Mouse (Mus musculus) bone marrow, adult 2 months (tissue): Measurements from ENCODE around the gene Ube2t. TPM values are rescaled to one million over a fixed set of nuclear protein-coding genes. Genes with fewer than 3 reads are reported as not detected.

Experiments used
- H3K27ac ChIP-seq: fragments of 200-500 bp; 2 replicates; pipeline ENCODE4 v1.5.1; 2012; ENCODE audit warnings: low read depth, mild to moderate bottlenecking, control low read depth, inconsistent platforms, low read length; ENCODE audit not compliant: control insufficient read depth, poor library complexity, insufficient read depth
- H3K4me1 ChIP-seq: fragments of 200-500 bp; 2 replicates; pipeline ENCODE4 v1.6.1; 2011; ENCODE audit warnings: low read length; ENCODE audit not compliant: control insufficient read depth, insufficient read depth
- H3K4me3 ChIP-seq: fragments of 200-500 bp; replicated peaks from 2 replicates; pipeline ENCODE3; 2011; ENCODE audit warnings: mild to moderate bottlenecking, low read depth, low read length, control low read depth; ENCODE audit not compliant: control insufficient read depth
- CTCF ChIP-seq: fragments of 200-500 bp; IDR thresholded peaks from 2 replicates; pipeline ENCODE4 v1.5.1; 2011; ENCODE audit warnings: low read length, control low read depth; ENCODE audit not compliant: control insufficient read depth, insufficient read depth
- POLR2A ChIP-seq: fragments of 200-500 bp; IDR thresholded peaks from 2 replicates; pipeline ENCODE4 v1.6.1; 2011; ENCODE audit warnings: low read depth, mild to moderate bottlenecking, control low read depth, low read length, borderline replicate concordance; ENCODE audit not compliant: control insufficient read depth
- WGBS: fragments of 180-500 bp; shearing (Covaris S2); methylation state at CpG from one replicate; pipeline ENCODE4 v1.1.7; 2018; 5-methylcytosine and 5-hydroxymethylcytosine counted together
- polyA plus RNA-seq: library from polyadenylated mRNA; stranded (reverse); fragments of >200 nt; gene quantifications from 2 replicates; pipeline ENCODE4 v1.2.4, GENCODE M21; 2011; ENCODE audit warnings: low replicate concordance; ENCODE audit not compliant: missing spikeins, insufficient read depth, insufficient read length

Gene Ube2t
- polyA plus RNA-seq, result 45.2 and 49.1 TPM in 2 replicates

DNA sequence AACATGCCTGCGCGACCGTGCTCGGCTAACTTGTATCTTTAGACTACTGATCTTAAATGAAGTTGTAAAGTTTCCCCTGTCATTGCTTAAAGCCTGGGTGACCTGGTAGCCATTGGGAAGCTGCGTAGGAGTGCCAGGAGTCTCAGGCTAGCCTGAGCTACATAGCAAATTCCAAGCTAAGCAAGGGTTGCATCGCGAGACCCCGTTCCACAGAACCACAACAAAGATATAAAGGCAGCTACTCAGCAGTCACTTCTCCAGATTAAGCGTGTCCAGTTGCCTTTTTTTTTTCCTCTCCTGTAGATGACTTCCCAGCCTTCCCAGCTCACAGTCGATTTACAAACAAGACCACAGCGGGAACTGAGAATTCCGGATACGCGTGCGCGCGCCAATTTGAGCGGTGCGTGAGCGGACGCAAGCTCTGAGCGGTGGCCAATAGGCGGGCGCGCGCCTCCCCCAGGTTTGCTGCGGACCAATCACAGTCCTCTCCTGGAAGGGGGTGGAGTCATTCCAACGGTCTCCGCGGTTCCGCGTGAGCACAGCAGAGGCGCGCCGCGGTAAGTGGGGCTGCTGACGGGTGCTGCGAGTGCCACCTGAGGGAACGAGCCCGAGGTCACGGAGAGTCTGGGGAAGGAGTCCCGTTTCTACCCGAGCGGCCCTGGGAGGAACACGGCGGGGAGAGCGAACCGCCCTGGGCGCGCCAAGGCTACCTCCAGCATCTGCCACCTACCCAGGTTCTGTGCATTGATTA is at the start of gene Ube2t:
Ube2t (plus strand) TSS at position 513 of the 751 bp plus-strand sequence.
- Histone ChIP-seq H3K4me3 (peak within 1 kb of the TSS; percentile 98), H3K27ac (peak within 1 kb of the TSS; percentile 64), H3K4me1 (no peaks in the 10 kb centered on the region; the same call in 1 of the 2 replicates)
- TF ChIP-seq CTCF (no peak), POLR2A (peak; percentile 90; the same call in 1 of the 2 replicates)
- 1% methylated on average over 50 of the region's 50 CpGs for WGBS

GRCm38 (mm10) chr1:134913535-134913934 is 48.8 kb upstream of the Ube2t start:
- Histone ChIP-seq H3K4me1 (no peaks in the 10 kb centered on the region), H3K27ac (no peak overlapping the region), H3K4me3 (no peak overlapping the region)
- 87% methylated on average over 4 of the region's 4 CpGs for WGBS
- TF ChIP-seq POLR2A (no peak), CTCF (no peak)

DNA sequence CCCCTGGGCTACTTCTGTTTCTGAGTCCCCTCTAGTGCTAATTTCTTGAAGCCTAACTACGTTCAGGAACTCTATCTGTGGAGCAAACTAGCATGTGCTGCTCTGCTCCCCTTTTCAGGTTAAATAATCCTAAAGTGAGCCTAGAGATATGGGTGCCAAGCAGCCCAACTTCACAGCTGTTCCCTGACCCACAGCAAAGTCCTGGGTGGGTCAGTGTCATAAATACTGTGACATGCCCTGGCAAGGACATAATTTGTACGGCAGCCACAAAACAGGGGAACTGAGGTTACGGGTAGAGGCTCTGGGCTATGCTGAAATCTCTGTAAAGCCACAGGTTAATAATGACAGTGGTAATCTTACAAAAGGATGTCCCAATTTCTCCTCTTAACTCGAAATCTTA is 46.9 kb upstream of the Ube2t start:
- no peaks in the 10 kb centered on the region; the same call in 1 of the 2 replicates for H3K4me1 ChIP-seq
- TF ChIP-seq CTCF, result no peak
- TF ChIP-seq POLR2A, result no peak
- 58% methylated on average over 4 of the region's 4 CpGs for WGBS

GRCm38 (mm10) chr1:134919010-134919409 is 43.4 kb upstream of the Ube2t start:
- Histone ChIP-seq H3K4me1 (no peaks in the 10 kb centered on the region; the same call in 1 of the 2 replicates), H3K27ac (no peak overlapping the region), H3K4me3 (no peak overlapping the region)
- 89% methylated on average over 6 of the region's 6 CpGs for WGBS
- TF ChIP-seq CTCF, result no peak

More for the DNA sequence above, 46.9 kb upstream of the Ube2t start:
- H3K27ac ChIP-seq, result no peak overlapping the region
- no peak overlapping the region for H3K4me3 ChIP-seq

DNA sequence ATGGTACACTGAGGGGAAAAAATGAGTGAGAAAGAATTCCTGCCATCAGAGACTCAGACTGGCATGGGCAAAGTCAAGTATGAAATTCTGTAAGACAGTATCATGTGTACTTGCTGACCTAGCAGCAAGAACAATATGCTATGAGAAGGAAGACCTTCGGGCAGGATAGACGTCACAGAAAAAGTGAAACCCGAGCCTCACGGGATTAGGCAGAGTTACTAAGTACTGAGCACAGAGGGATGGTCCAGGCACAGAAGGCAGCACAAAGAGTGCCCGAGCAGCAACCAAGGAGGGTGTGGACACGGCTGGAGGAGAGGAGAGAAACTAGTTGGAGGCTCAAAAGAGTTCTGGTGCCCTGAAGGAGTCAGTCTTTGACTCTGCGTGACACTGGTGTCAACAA is 29.9 kb upstream of the Ube2t start:
- TF ChIP-seq CTCF (no peak), POLR2A (no peak)
- Histone ChIP-seq H3K4me1 (no peaks in the 10 kb centered on the region), H3K27ac (no peak overlapping the region), H3K4me3 (no peak overlapping the region)
- WGBS, result 81% methylated on average over 7 of the region's 7 CpGs

GRCm38 (mm10) chr1:134936335-134936734 is 26.0 kb upstream of the Ube2t start:
- WGBS, result 88% methylated on average over 6 of the region's 6 CpGs
- TF ChIP-seq CTCF (no peak), POLR2A (no peak)
- no peak overlapping the region for H3K4me3 ChIP-seq
- no peak overlapping the region for H3K27ac ChIP-seq
- H3K4me1 ChIP-seq, result no peaks in the 10 kb centered on the region; the same call in 1 of the 2 replicates

DNA sequence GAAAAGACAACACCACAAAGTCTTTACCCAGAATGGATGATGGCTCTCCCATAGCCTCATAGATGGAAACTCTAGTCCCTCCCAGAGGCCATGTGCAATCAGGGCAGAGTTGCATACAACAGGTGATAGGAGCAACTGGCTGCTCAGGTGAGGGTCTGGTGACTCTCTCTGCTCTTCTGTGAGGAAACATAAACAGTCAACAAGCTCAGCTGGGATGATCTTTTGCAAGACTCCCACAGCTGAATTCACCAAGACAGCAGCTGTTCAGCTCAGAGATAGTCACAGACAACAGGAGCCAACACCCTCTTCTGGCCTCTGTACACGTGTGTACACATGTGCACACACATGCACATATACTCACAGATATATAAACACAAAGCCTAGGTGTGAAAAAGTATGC is 24.1 kb upstream of the Ube2t start:
- WGBS, result 83% methylated on average over 1 of the region's 1 CpGs
- TF ChIP-seq CTCF, result no peak
- no peak for TF ChIP-seq POLR2A
- Histone ChIP-seq H3K4me1 (no peaks in the 10 kb centered on the region; the same call in 1 of the 2 replicates), H3K4me3 (no peak overlapping the region), H3K27ac (no peak overlapping the region)

DNA sequence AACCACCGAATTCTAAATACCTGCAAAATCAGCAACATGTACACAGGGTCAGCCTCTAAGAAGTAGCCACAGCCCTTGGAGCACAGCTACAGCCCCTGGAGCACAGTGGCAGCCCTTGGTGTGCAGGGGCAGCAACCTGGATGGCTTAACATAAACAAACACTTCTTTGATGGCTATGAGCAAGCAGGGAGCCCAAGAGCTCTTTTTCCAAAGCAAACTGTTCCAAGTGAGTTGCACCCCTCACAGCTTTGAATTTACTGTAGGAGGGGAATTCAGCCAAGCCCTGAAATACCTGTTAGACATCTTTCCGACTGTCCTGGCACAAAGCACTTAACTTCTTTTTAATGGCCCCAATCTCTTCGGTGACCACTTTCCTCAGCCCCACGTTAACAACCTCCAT is 21.5 kb upstream of the Ube2t start:
- 79% methylated on average over 4 of the region's 4 CpGs for WGBS
- Histone ChIP-seq H3K4me3 (no peak overlapping the region), H3K4me1 (no peaks in the 10 kb centered on the region; the same call in 1 of the 2 replicates), H3K27ac (no peak overlapping the region)
- no peak for TF ChIP-seq CTCF
- TF ChIP-seq POLR2A, result no peak

DNA sequence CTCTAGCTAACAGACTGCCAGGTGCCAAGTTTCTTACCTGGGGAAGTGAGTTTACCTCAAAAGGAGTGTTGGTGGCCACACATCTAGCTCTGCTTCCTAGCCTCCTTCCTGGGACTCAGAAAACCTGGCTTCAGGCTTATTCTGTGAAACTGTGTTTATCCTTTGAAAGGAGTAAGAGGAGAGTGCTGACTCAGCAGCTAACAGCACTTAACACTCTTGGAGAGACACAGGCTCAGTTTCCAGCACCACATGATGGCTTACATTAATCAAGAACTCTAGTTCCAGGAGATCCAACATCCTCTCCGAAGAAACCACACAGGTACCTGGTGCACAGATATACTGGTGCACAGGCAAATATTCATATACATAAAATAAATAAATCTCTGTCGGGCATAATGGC is 19.5 kb upstream of the Ube2t start:
- TF ChIP-seq POLR2A, result no peak
- no peak for TF ChIP-seq CTCF
- Histone ChIP-seq H3K27ac (no peak overlapping the region), H3K4me1 (no peaks in the 10 kb centered on the region; the same call in 1 of the 2 replicates), H3K4me3 (no peak overlapping the region)
- 80% methylated on average over 2 of the region's 2 CpGs for WGBS
